Mouse (Mus musculus) heart, embryonic 15.5 days (tissue): ENCODE results near the gene Pgghg. TPM values are rescaled to one million over a fixed set of nuclear protein-coding genes. Genes with fewer than 3 reads are reported as not detected.
A peak's percentile ranks its signal among the peaks of the same experiment; 100 is the strongest.

ENCODE experiments used
- ATAC-seq: fragments of 200-750 bp; cut with Nextera tagmentation; replicated peaks from 2 replicates; pipeline ENCODE4 v1.8.0; 2017; ENCODE audit warnings: low read depth, moderate TSS enrichment; ENCODE audit not compliant: insufficient number of reproducible peaks, insufficient read depth, low FRiP score
- H3K27ac ChIP-seq: fragments of 300-500 bp; sonication (generic); 2 replicates; pipeline ENCODE4 v1.5.1; 2015; ENCODE audit warnings: mild to moderate bottlenecking, inconsistent platforms
- H3K27me3 ChIP-seq: fragments of 300-500 bp; sonication (generic); 2 replicates; pipeline ENCODE4 v1.6.1; 2015; ENCODE audit warnings: inconsistent platforms
- H3K36me3 ChIP-seq: fragments of 300-500 bp; sonication (generic); 2 replicates; pipeline ENCODE4 v1.6.1; 2015; ENCODE audit warnings: mild to moderate bottlenecking, inconsistent platforms
- H3K4me1 ChIP-seq: fragments of 300-500 bp; sonication (generic); replicated peaks from 2 replicates; pipeline ENCODE4 v1.6.1; 2015; ENCODE audit warnings: inconsistent platforms
- H3K4me2 ChIP-seq: fragments of 300-500 bp; sonication (generic); 2 replicates; pipeline ENCODE4 v1.6.1; 2015; ENCODE audit warnings: inconsistent platforms, mild to moderate bottlenecking, moderate library complexity
- H3K4me3 ChIP-seq: fragments of 300-500 bp; sonication (generic); 2 replicates; pipeline ENCODE4 v1.5.1; 2015; ENCODE audit warnings: mild to moderate bottlenecking, inconsistent platforms
- H3K9ac ChIP-seq: fragments of 300-500 bp; sonication (generic); 2 replicates; pipeline ENCODE4 v1.6.1; 2015; ENCODE audit warnings: mild to moderate bottlenecking, inconsistent platforms
- H3K9me3 ChIP-seq: fragments of 300-500 bp; sonication (generic); replicated peaks from 2 replicates; pipeline ENCODE4 v1.6.1; 2016; ENCODE audit warnings: inconsistent platforms
- WGBS: fragments of 180-500 bp; shearing (Covaris S2); methylation state at CpG from one replicate; pipeline ENCODE4 v1.1.7; 2015; ENCODE audit warnings: mixed read lengths; 5-methylcytosine and 5-hydroxymethylcytosine counted together
- polyA plus RNA-seq: library from polyadenylated mRNA; unstranded; fragments of >200 nt; fragmentation: Nextera tagmentation; extraction: Ambion mirVana; gene quantifications from 2 replicates; pipeline ENCODE4 v1.2.1, GENCODE M21; 2015

The Pgghg gene
- polyA plus RNA-seq, 1 experiment from 2014 or later = 9.3 TPM

GRCm38 (mm10) chr7:140927181-140927580 is 14.0 kb upstream of the Pgghg start:
- ATAC-seq = no peak
- peaks cover 37% of the 10 kb centered on the region for H3K27me3 ChIP-seq
- 77% methylated on average over 6 of the region's 6 CpGs for WGBS

GRCm38 (mm10) chr7:140938436-140938835 is 2.8 kb upstream of the Pgghg start:
- Histone ChIP-seq H3K27me3 (peaks cover 6% of the 10 kb centered on the region; the same call in 1 of the 2 replicates), H3K9me3 (no peaks in the 10 kb centered on the region), H3K27ac (no peak overlapping the region), H3K4me2 (no peak overlapping the region), H3K4me3 (no peak overlapping the region), H3K4me1 (peaks cover 24% of the 10 kb centered on the region), H3K36me3 (no peaks in the 10 kb centered on the region), H3K9ac (no peak overlapping the region)
- no peak for ATAC-seq
- WGBS = 42% methylated on average over 3 of the region's 3 CpGs

More at GRCm38 (mm10) chr7:140927181-140927580, 14.0 kb upstream of the Pgghg start:
- Histone ChIP-seq H3K36me3 (no peaks in the 10 kb centered on the region), H3K9ac (no peak overlapping the region), H3K27ac (no peak overlapping the region), H3K9me3 (no peaks in the 10 kb centered on the region), H3K4me2 (no peak overlapping the region), H3K4me1 (peaks cover 11% of the 10 kb centered on the region), H3K4me3 (no peak overlapping the region)

- Histone ChIP-seq H3K9me3 (no peaks in the 10 kb centered on the region), H3K9ac (no peak overlapping the region), H3K27me3 (peaks cover 6% of the 10 kb centered on the region; the same call in 1 of the 2 replicates), H3K4me1 (peaks cover 25% of the 10 kb centered on the region), H3K4me3 (no peak overlapping the region), H3K36me3 (no peaks in the 10 kb centered on the region), H3K4me2 (no peak overlapping the region), H3K27ac (no peak overlapping the region)
- ATAC-seq = no peak
- WGBS = 20% methylated on average over 2 of the region's 2 CpGs
Measured at GRCm38 (mm10) chr7:140938896-140939295, 2.3 kb upstream of the Pgghg start.

DNA sequence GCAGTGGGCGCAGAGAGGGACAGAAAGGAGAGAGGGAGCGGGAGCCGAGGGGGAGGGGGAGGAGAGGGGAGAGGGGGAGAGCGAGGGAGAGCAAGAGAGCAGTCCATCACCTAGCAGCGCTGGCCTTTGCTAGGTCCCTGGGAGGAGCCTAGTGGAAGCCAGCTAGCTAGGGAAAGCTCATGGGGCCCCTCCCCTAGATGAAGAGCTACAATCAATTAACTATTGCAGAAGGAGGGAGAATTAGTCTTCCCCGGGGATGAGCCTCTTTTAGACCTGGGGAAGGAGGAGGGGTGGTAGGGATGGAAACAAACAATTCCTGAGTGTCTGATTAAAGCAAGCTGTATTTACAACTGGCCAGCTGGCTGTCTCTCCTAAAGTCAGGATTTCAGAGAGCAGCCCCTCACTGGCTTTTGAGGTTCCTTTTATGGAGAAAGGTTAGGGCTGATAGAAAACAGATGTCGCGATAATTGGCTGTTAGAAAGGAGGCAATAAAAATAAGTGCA is 1.5 kb upstream of the Pgghg start:
- Histone ChIP-seq H3K4me2 (peak overlapping the region; percentile 13; the same call in 1 of the 2 replicates), H3K4me3 (no peak overlapping the region), H3K4me1 (peaks cover 25% of the 10 kb centered on the region), H3K9me3 (no peaks in the 10 kb centered on the region), H3K27ac (no peak overlapping the region), H3K9ac (no peak overlapping the region), H3K27me3 (peaks cover 6% of the 10 kb centered on the region; the same call in 1 of the 2 replicates), H3K36me3 (no peaks in the 10 kb centered on the region)
- no peak for ATAC-seq
- WGBS = 15% methylated on average over 8 of the region's 8 CpGs

- no peaks in the 10 kb centered on the region for H3K27me3 ChIP-seq
- H3K4me1 ChIP-seq = peaks cover 37% of the 10 kb centered on the region
- no peaks in the 10 kb centered on the region for H3K9me3 ChIP-seq
- peak overlapping the region; percentile 90 for H3K27ac ChIP-seq
- peak overlapping the region; percentile 74 for H3K9ac ChIP-seq
- no peak for ATAC-seq
- 59% methylated on average over 9 of the region's 9 CpGs for WGBS
- peak overlapping the region; percentile 64 for H3K4me3 ChIP-seq
- peak overlapping the region; percentile 69 for H3K4me2 ChIP-seq
- peaks cover 12% of the 10 kb centered on the region; the same call in 1 of the 2 replicates for H3K36me3 ChIP-seq
Measured at GRCm38 (mm10) chr7:140942341-140942740, 1.1 kb downstream of the Pgghg start.

- H3K4me2 ChIP-seq = no peak overlapping the region; the same call in 1 of the 2 replicates
- no peak overlapping the region for H3K9ac ChIP-seq
- H3K27ac ChIP-seq = peak overlapping the region; percentile 90
- no peak overlapping the region for H3K4me3 ChIP-seq
- H3K9me3 ChIP-seq = no peaks in the 10 kb centered on the region
- H3K4me1 ChIP-seq = peaks cover 40% of the 10 kb centered on the region
- H3K36me3 ChIP-seq = peaks cover 12% of the 10 kb centered on the region; the same call in 1 of the 2 replicates
- H3K27me3 ChIP-seq = no peaks in the 10 kb centered on the region
- ATAC-seq = no peak
- 89% methylated on average over 10 of the region's 10 CpGs for WGBS
Measured at GRCm38 (mm10) chr7:140942811-140943210, 1.6 kb downstream of the Pgghg start.

DNA sequence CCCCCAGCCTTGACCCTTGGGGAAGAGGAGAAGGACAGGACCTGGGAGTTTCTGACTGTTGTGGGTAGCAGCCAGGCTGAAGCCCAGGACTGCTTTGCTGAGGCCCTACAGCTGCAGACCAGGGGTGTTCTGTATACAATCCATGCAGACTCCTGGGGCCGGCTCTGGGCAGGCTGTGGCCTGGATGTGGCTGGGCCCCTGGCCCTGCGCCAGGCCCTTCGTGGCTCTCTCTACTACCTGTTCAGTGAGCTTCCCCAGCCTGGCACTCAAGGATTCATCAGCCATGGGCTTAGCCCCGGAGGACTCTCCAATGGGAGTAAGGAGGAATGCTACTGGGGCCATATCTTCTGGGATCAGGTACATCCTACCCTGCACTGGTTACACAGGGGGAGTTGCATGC is 2.2 kb downstream of the Pgghg start:
- no peak for ATAC-seq
- no peaks in the 10 kb centered on the region for H3K9me3 ChIP-seq
- no peak overlapping the region for H3K4me2 ChIP-seq
- no peaks in the 10 kb centered on the region for H3K27me3 ChIP-seq
- 74% methylated on average over 4 of the region's 4 CpGs for WGBS
- H3K36me3 ChIP-seq = peaks cover 12% of the 10 kb centered on the region; the same call in 1 of the 2 replicates
- no peak overlapping the region for H3K9ac ChIP-seq
- peaks cover 46% of the 10 kb centered on the region for H3K4me1 ChIP-seq
- no peak overlapping the region for H3K27ac ChIP-seq
- H3K4me3 ChIP-seq = no peak overlapping the region

DNA sequence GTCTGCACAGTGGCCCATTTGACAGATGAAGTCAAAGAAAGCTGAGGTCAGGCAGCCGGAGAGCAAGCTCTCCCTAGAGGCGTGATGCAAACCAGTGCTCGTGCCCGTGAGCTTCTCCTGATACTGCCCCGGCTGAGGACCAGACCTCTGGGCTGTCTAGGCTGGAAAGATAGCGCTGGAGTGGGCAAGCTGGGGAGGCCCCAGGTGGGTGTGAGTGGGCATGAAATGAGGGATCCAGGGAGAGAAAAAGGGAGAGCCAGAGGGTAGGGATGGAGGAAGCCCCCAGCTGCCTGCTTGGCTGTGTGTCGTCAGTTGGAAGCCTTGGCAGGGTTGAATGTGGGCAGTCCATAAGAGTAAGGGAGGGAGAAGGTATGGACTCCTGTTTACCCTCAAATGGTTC is 3.0 kb downstream of the Pgghg start:
- no peak overlapping the region for H3K27ac ChIP-seq
- 76% methylated on average over 7 of the region's 7 CpGs for WGBS
- H3K36me3 ChIP-seq = peaks cover 12% of the 10 kb centered on the region; the same call in 1 of the 2 replicates
- H3K4me1 ChIP-seq = peaks cover 46% of the 10 kb centered on the region
- H3K9ac ChIP-seq = no peak overlapping the region
- no peaks in the 10 kb centered on the region for H3K9me3 ChIP-seq
- ATAC-seq = no peak
- no peak overlapping the region for H3K4me2 ChIP-seq
- H3K4me3 ChIP-seq = no peak overlapping the region
- no peaks in the 10 kb centered on the region for H3K27me3 ChIP-seq

DNA sequence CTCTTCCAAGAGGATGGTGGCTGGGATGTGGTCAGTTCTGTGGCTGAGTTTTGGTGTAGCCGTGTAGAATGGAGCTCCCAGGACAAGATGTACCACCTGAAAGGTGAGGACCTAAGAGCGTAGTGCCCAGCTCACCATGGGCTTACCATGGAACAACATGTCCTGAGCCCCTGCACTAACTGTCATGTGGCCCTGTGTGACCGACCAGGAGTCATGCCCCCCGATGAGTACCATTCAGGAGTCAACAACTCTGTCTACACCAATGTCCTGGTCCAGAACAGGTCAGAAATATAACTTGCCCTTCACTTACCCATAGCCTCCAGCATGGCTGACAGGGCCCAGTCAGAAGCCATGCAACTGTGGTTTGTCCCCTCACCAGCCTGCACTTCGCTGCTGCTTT is 4.1 kb downstream of the Pgghg start:
- Histone ChIP-seq H3K9ac (no peak overlapping the region), H3K27me3 (no peaks in the 10 kb centered on the region), H3K27ac (no peak overlapping the region), H3K4me1 (peaks cover 44% of the 10 kb centered on the region), H3K4me2 (no peak overlapping the region), H3K36me3 (peaks cover 12% of the 10 kb centered on the region; the same call in 1 of the 2 replicates), H3K9me3 (no peaks in the 10 kb centered on the region), H3K4me3 (no peak overlapping the region)
- WGBS = 90% methylated on average over 5 of the region's 5 CpGs
- ATAC-seq = no peak

GRCm38 (mm10) chr7:140946311-140946710 is 5.1 kb downstream of the Pgghg start:
- H3K9me3 ChIP-seq = no peaks in the 10 kb centered on the region

DNA sequence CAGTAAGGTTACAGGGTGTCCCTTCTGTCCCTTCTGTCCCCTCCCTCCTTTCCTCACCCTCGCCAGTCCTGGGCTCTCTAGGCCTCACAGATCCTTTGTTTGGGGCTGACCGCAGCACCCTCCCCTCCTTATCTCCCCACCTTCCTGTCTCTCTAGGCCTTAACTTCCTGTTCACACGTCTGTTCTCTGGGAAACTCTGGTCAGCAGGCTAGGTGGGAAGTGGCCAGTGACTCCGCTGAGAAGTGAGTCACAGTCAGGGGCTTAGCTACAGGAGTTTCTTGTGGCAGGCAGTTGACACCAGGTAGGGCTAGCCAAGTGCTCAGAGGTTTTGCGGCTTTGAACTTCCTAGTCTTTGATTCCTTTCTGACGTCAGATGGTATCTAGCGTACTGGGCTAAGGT is 5.8 kb downstream of the Pgghg start:
- Histone ChIP-seq H3K9ac (no peak overlapping the region), H3K27ac (peak overlapping the region; percentile 70), H3K4me1 (peaks cover 54% of the 10 kb centered on the region), H3K4me3 (no peak overlapping the region), H3K36me3 (peaks cover 12% of the 10 kb centered on the region; the same call in 1 of the 2 replicates), H3K27me3 (no peaks in the 10 kb centered on the region), H3K4me2 (no peak overlapping the region), H3K9me3 (no peaks in the 10 kb centered on the region)
- whole genome bisulfite sequencing = 36% methylated on average over 7 of the region's 7 CpGs
- ATAC-seq = peak; percentile 41

More at GRCm38 (mm10) chr7:140946311-140946710, 5.1 kb downstream of the Pgghg start:
- H3K36me3 ChIP-seq = peaks cover 12% of the 10 kb centered on the region; the same call in 1 of the 2 replicates
- no peak overlapping the region for H3K9ac ChIP-seq
- no peak for ATAC-seq
- H3K4me1 ChIP-seq = peaks cover 50% of the 10 kb centered on the region
- H3K4me2 ChIP-seq = no peak overlapping the region
- H3K27ac ChIP-seq = peak overlapping the region; percentile 70
- H3K4me3 ChIP-seq = no peak overlapping the region
- WGBS = 85% methylated on average over 10 of the region's 10 CpGs
- no peaks in the 10 kb centered on the region for H3K27me3 ChIP-seq

DNA sequence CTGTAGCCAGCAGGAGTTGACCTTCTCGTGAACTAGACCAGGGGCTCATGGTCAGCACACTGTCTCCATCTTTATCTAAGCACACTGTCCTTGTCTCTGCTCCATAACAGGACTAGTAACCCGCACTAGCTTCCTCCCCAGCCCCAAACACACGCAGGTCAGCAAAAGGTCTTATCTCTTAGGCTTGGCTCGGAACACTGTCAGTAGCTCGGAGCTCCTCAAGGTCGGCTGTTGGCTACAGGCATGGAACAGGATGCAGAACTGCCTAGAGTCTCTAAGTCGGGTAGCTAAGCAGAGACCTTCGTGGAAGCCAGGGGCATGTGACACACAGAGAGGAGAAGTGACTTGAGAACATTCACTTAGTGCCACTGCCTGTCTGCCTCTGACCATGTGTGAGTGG is 7.0 kb downstream of the Pgghg start:
- H3K4me3 ChIP-seq = no peak overlapping the region
- peaks cover 12% of the 10 kb centered on the region; the same call in 1 of the 2 replicates for H3K36me3 ChIP-seq
- WGBS = 30% methylated on average over 8 of the region's 8 CpGs
- no peaks in the 10 kb centered on the region for H3K27me3 ChIP-seq
- no peaks in the 10 kb centered on the region for H3K9me3 ChIP-seq
- peak overlapping the region; percentile 70 for H3K27ac ChIP-seq
- H3K4me1 ChIP-seq = peaks cover 49% of the 10 kb centered on the region
- H3K4me2 ChIP-seq = no peak overlapping the region
- H3K9ac ChIP-seq = no peak overlapping the region
- ATAC-seq = no peak
